Mouse (Mus musculus): ENCODE measurements around the gene Fads3.

GRCm38 (mm10) chr19:10108666-10109065 lies 67.3 kb downstream of the Fads3 start:
- no peak for TF ChIP-seq CTCF (IDR thresholded peaks at IDR 0.05 in 2 of 3, conservative IDR thresholded peaks at IDR 0.05 in 1 of 3; ENCODE audit: control insufficient read depth in 1 of 3, insufficient read depth in 1 of 3, low read depth in 2 of 3, low read length in 3 of 3, poor library complexity in 1 of 3, severe bottlenecking in 1 of 3)
- TF ChIP-seq SMC3 (IDR thresholded peaks at IDR 0.05; ENCODE audit: low read depth, low read length): no peak
- no peak for TF ChIP-seq MAZ (IDR thresholded peaks at IDR 0.05; ENCODE audit: low read depth, low read length)
- TF ChIP-seq GATA1 (IDR thresholded peaks at IDR 0.05; ENCODE audit: low read depth, low read length): no peak
- TF ChIP-seq POLR2A (IDR thresholded peaks at IDR 0.05; ENCODE audit: control insufficient read depth in 1 of 2, insufficient read depth in 1 of 2, low read depth in 1 of 2, low read length in 2 of 2, poor library complexity in 1 of 2): no peak
- no peak for TF ChIP-seq EP300 (IDR thresholded peaks at IDR 0.05; ENCODE audit: low read depth in 1 of 2, low read length in 2 of 2)
- TF ChIP-seq MEF2A (IDR thresholded peaks at IDR 0.05; ENCODE audit: extremely low read depth, insufficient replicate concordance, low read depth, low read length, poor library complexity, severe bottlenecking): no peak
- no peak for TF ChIP-seq ZKSCAN1 (IDR thresholded peaks at IDR 0.05; ENCODE audit: low read depth, low read length)
- no peak for TF ChIP-seq JUND (IDR thresholded peaks at IDR 0.05; ENCODE audit: low read depth, low read length)
- no peak for TF ChIP-seq CHD1 (IDR thresholded peaks at IDR 0.05; ENCODE audit: low read depth, low read length)

Data from MEL (cell line).